Mouse (Mus musculus): Measurements from ENCODE around the gene Krtap14. TPM values are rescaled to one million over a fixed set of nuclear protein-coding genes. Genes with fewer than 3 reads are reported as not detected.

Gene Krtap14
- polyA plus RNA-seq, 1 experiment from 2014 or later: not detected

DNA sequence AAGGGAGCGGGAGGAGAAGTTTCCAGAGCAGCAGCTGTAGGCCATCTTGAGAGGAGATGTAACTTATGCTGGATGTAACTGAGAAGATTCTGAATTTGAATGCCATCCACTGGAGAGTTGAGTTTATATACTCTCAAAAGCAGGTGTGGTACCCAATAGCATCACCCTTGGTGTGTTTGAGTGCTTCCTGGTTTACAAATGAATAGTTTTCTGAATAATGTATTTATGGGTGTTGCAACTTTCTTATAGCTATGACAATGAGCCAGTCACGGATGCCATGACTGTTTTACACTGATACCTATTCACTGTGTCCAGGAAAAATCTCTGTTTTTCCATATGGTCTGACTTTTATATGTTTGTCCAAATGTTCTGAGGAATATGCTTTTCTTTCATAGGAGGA lies 51.8 kb downstream of the Krtap14 start, which contains the start of gene 2310057N15Rik:
TSS of gene 2310057N15Rik (minus strand) at position 101 of the 400 bp plus-strand sequence.
- no peaks in the 10 kb centered on the region for H3K9me3 ChIP-seq
- H3K36me3 ChIP-seq: no peaks in the 10 kb centered on the region
- no peak within 1 kb of the TSS for H3K9ac ChIP-seq (replicated peaks)
- WGBS: 82% methylated on average over 2 of the region's 2 CpGs
- no peak within 1 kb of the TSS for H3K27ac ChIP-seq (replicated peaks)
- no peaks in the 10 kb centered on the region for H3K4me1 ChIP-seq
- H3K4me2 ChIP-seq (replicated peaks): no peak within 1 kb of the TSS
- ATAC-seq (replicated peaks): no peak
- H3K4me3 ChIP-seq: no peak within 1 kb of the TSS
- no peaks in the 10 kb centered on the region for H3K27me3 ChIP-seq

Other genes starting within 250 kb of the Krtap14 start
- not detected in 2 replicates for gene Krtap24-1, start 213.9 kb downstream of the Krtap14 start, polyA plus RNA-seq (2015; fragmentation: Nextera tagmentation; extraction: Ambion mirVana)
- gene 2310079G19Rik, start 198.5 kb downstream of the Krtap14 start, polyA plus RNA-seq (2015; fragmentation: Nextera tagmentation; extraction: Ambion mirVana): not detected in 2 replicates
- not detected in 2 replicates for gene Krtap26-1, start 178.3 kb downstream of the Krtap14 start, polyA plus RNA-seq (2015; fragmentation: Nextera tagmentation; extraction: Ambion mirVana)
- gene Krtap27-1, start 154.5 kb downstream of the Krtap14 start, polyA plus RNA-seq (2015; fragmentation: Nextera tagmentation; extraction: Ambion mirVana): not detected in 2 replicates
- gene 2310061N02Rik, start 118.2 kb downstream of the Krtap14 start, polyA plus RNA-seq (2015; fragmentation: Nextera tagmentation; extraction: Ambion mirVana): not detected in 2 replicates
- gene Krtap13-1, start 97.3 kb downstream of the Krtap14 start, polyA plus RNA-seq (2015; fragmentation: Nextera tagmentation; extraction: Ambion mirVana): not detected in 2 replicates
- not detected in 2 replicates for gene Krtap13, start 74.5 kb downstream of the Krtap14 start, polyA plus RNA-seq (2015; fragmentation: Nextera tagmentation; extraction: Ambion mirVana)
- not detected in 2 replicates for gene 2310034C09Rik, start 67.3 kb downstream of the Krtap14 start, polyA plus RNA-seq (2015; fragmentation: Nextera tagmentation; extraction: Ambion mirVana)
- gene 2310057N15Rik, start 51.9 kb downstream of the Krtap14 start, polyA plus RNA-seq (2015; fragmentation: Nextera tagmentation; extraction: Ambion mirVana): not detected in 2 replicates
- not detected in 2 replicates for gene Gm5965, start 48.2 kb downstream of the Krtap14 start, polyA plus RNA-seq (2015; fragmentation: Nextera tagmentation; extraction: Ambion mirVana)
- gene Gm20741, start 13.9 kb downstream of the Krtap14 start, polyA plus RNA-seq (2015; fragmentation: Nextera tagmentation; extraction: Ambion mirVana): not detected in 2 replicates
- not detected in 2 replicates for gene Krtap15, start 5.9 kb downstream of the Krtap14 start, polyA plus RNA-seq (2015; fragmentation: Nextera tagmentation; extraction: Ambion mirVana)
- not detected in 2 replicates for gene Krtap19-1, start 43.3 kb upstream of the Krtap14 start, polyA plus RNA-seq (2015; fragmentation: Nextera tagmentation; extraction: Ambion mirVana)
- gene Krtap19-2, start 48.1 kb upstream of the Krtap14 start, polyA plus RNA-seq (2015; fragmentation: Nextera tagmentation; extraction: Ambion mirVana): not detected in 2 replicates
- gene Krtap19-3, start 51.9 kb upstream of the Krtap14 start, polyA plus RNA-seq (2015; fragmentation: Nextera tagmentation; extraction: Ambion mirVana): not detected in 2 replicates
- not detected in 2 replicates for gene Krtap19-4, start 58.9 kb upstream of the Krtap14 start, polyA plus RNA-seq (2015; fragmentation: Nextera tagmentation; extraction: Ambion mirVana)
- gene Krtap19-5, start 70.3 kb upstream of the Krtap14 start, polyA plus RNA-seq (2015; fragmentation: Nextera tagmentation; extraction: Ambion mirVana): not detected in 2 replicates
- gene Krtap19-9b, start 106.1 kb upstream of the Krtap14 start, polyA plus RNA-seq (2015; fragmentation: Nextera tagmentation; extraction: Ambion mirVana): not detected in 2 replicates
- not detected in 2 replicates for gene Krtap16-3, start 136.7 kb upstream of the Krtap14 start, polyA plus RNA-seq (2015; fragmentation: Nextera tagmentation; extraction: Ambion mirVana)
- gene Krtap22-2, start 184.6 kb upstream of the Krtap14 start, polyA plus RNA-seq (2015; fragmentation: Nextera tagmentation; extraction: Ambion mirVana): not detected in 2 replicates
- gene Gm10229, start 189.1 kb upstream of the Krtap14 start, polyA plus RNA-seq (2015; fragmentation: Nextera tagmentation; extraction: Ambion mirVana): not detected in 2 replicates
- not detected in 2 replicates for gene Krtap6-1, start 205.6 kb upstream of the Krtap14 start, polyA plus RNA-seq (2015; fragmentation: Nextera tagmentation; extraction: Ambion mirVana)
- not detected in 2 replicates for gene Gm10228, start 215.3 kb upstream of the Krtap14 start, polyA plus RNA-seq (2015; fragmentation: Nextera tagmentation; extraction: Ambion mirVana)
- gene Krtap6-5, start 221.7 kb upstream of the Krtap14 start, polyA plus RNA-seq (2015; fragmentation: Nextera tagmentation; extraction: Ambion mirVana): not detected in 2 replicates
- not detected in 2 replicates for gene 1110025L11Rik, start 237.9 kb upstream of the Krtap14 start, polyA plus RNA-seq (2015; fragmentation: Nextera tagmentation; extraction: Ambion mirVana)

All from forebrain, embryonic 15.5 days (tissue).